Comparison of ENCODE assay signal across 27 mouse cellular contexts in the genomic region with DNA sequence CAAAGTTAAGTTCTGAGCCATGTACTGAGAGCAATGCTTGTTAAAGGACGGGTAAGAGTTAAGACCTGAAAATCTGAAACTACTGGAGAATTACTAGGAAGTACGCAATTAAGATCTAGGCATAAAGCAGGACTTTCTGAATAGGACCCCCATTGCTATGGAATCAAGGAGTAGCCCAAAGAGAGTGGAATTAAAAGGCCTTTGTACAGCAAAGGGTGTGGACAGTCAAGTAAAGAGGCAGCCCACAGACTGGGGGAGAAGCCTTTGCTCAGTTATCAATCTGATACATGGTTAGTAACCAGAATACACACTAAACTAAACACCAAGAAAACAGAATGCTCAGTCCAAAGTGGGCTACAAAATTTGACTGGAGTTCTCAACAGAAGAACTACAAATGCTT.
"Had no signal": no experiment of that assay in that cellular context is flagged by ENCODE, and none has a peak within 500 bp of the region (broad histone marks: within the 10 kb centered on the region; RNA-seq: fewer than 3 reads in every experiment).

No protein-coding gene starts in this region.

- DNase-seq: cerebellum, adult 9-10 months; cerebellum, adult 9-11 months; cerebellum, postnatal 10 days; cerebellum, postnatal 14 days; cerebellum, postnatal 25 days; cerebellum, postnatal 36 days; embryo, embryonic 11 days; forebrain, postnatal 0 days; gastrocnemius, adult 2 months; gastrocnemius, postnatal 10 days; gastrocnemius, postnatal 14 days; gastrocnemius, postnatal 25 days; gastrocnemius, postnatal 36 days; heart, adult 11 months; heart, adult 18-20 months; heart, adult 2 months had no signal

- H3K9ac ChIP-seq: embryonic facial prominence, embryonic 12.5 days; embryonic facial prominence, embryonic 13.5 days; embryonic facial prominence, embryonic 15.5 days; forebrain, embryonic 12.5 days; forebrain, embryonic 13.5 days; forebrain, embryonic 15.5 days; forebrain, postnatal 0 days had no signal

- H3K4me3 ChIP-seq: embryonic facial prominence, embryonic 10.5 days; embryonic facial prominence, embryonic 12.5 days; embryonic facial prominence, embryonic 13.5 days; embryonic facial prominence, embryonic 15.5 days; erythroblast, embryonic 14.5 days; forebrain, embryonic 10.5 days; forebrain, embryonic 12.5 days; forebrain, embryonic 13.5 days; forebrain, embryonic 15.5 days; gastrocnemius, adult 2 months; heart, adult 2 months had no signal

- H3K36me3 ChIP-seq: embryonic facial prominence, embryonic 10.5 days; embryonic facial prominence, embryonic 12.5 days; embryonic facial prominence, embryonic 13.5 days; embryonic facial prominence, embryonic 15.5 days; forebrain, embryonic 10.5 days; forebrain, embryonic 12.5 days; forebrain, embryonic 15.5 days had no signal

- H3K4me2 ChIP-seq: embryonic facial prominence, embryonic 12.5 days; embryonic facial prominence, embryonic 13.5 days; embryonic facial prominence, embryonic 15.5 days; forebrain, embryonic 12.5 days; forebrain, embryonic 13.5 days; forebrain, embryonic 15.5 days had no signal

- H3K27me3 ChIP-seq: embryonic facial prominence, embryonic 12.5 days; embryonic facial prominence, embryonic 13.5 days; embryonic facial prominence, embryonic 15.5 days; forebrain, embryonic 15.5 days had no signal

- ATAC-seq: forebrain, embryonic 13.5 days; forebrain, embryonic 14.5 days; forebrain, embryonic 15.5 days; forebrain, embryonic 16.5 days; forebrain, postnatal 0 days had no signal

- H3K9me3 ChIP-seq: embryonic facial prominence, embryonic 10.5 days; embryonic facial prominence, embryonic 12.5 days; embryonic facial prominence, embryonic 13.5 days; embryonic facial prominence, embryonic 15.5 days; forebrain, embryonic 10.5 days; forebrain, embryonic 12.5 days; forebrain, embryonic 13.5 days; forebrain, embryonic 15.5 days had no signal

- H3K27ac ChIP-seq: embryonic facial prominence, embryonic 10.5 days; embryonic facial prominence, embryonic 12.5 days; embryonic facial prominence, embryonic 13.5 days; embryonic facial prominence, embryonic 15.5 days; forebrain, embryonic 10.5 days; forebrain, embryonic 12.5 days; forebrain, embryonic 13.5 days; forebrain, embryonic 15.5 days; gastrocnemius, adult 2 months; heart, adult 2 months had no signal
